Mouse (Mus musculus): ENCODE measurements around the gene Pcdh18.

Gene Pcdh18

DNA sequence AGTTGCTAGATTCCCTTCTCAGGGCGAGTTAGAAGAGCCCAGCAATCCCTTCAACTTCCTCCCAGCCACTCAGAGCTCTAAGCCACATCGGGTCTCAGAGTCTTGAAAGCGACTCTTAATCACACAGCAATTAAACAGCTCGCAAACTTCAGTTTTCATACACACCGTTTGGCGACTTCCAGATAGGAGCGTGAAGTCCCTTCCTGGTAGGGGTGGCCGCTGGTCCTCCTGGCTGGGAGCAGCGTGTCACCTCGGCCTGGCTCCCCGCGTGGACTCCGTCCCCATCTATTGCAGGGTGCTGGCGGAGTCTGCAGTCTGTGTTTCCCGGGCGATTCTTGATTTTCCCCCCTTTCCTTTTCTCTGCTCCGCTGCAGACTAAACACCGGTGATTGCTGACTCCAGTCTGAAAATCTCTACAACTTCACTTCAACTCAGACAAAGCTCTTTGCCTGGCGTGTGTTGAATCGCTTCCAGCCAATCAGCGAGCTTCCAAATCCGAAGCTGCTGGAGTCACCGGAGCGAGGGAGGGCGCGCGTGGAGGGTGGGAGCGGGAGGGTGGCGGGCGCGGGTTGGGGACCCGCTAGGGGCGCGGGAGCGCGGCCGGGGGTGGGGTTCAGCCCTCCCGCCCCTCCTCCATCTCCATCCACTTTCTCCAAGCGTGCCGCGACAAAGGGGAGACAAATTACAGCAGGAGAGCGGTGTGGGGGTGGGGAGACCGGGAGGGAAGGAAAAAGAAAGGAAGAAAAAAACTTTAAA is at the start of gene Pcdh18:
Gene Pcdh18, minus strand, starts transcription at position 456 of the 756 bp plus-strand sequence.
- DNase-seq (ENCODE audit: extremely low read depth, low read depth) = no peak

DNA sequence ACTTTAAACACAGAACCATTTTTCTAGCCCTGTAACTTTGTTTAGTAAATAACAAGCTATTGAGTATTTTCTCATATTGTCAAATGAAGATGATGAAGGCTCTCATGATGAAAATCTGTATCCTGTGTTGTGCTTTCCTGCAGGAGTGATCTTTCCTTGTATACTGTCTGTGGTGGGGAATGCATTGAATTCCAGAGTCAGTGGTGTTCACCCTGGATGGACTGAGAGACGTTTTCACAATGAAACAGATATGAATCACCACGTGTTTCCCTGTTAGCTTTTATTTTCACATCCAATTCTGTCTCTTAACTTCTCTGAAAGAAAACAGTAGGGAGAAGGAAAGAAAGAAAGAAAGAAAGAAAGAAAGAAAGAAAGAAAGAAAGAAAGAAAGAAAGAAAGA is 49.7 kb upstream of the Pcdh18 start:
- DNase-seq (ENCODE audit: extremely low read depth, low read depth) = no peak

GRCm38 (mm10) chr3:49805511-49805910 is 48.4 kb upstream of the Pcdh18 start:
- DNase-seq (ENCODE audit: extremely low read depth, low read depth) = no peak

- DNase-seq (ENCODE audit: extremely low read depth, low read depth) = no peak
These were observed 31.2 kb upstream of the Pcdh18 start for GRCm38 (mm10) chr3:49788296-49788695.

- no peak for DNase-seq (ENCODE audit: extremely low read depth, low read depth)
These were observed 30.6 kb upstream of the Pcdh18 start for GRCm38 (mm10) chr3:49787719-49788118.

DNA sequence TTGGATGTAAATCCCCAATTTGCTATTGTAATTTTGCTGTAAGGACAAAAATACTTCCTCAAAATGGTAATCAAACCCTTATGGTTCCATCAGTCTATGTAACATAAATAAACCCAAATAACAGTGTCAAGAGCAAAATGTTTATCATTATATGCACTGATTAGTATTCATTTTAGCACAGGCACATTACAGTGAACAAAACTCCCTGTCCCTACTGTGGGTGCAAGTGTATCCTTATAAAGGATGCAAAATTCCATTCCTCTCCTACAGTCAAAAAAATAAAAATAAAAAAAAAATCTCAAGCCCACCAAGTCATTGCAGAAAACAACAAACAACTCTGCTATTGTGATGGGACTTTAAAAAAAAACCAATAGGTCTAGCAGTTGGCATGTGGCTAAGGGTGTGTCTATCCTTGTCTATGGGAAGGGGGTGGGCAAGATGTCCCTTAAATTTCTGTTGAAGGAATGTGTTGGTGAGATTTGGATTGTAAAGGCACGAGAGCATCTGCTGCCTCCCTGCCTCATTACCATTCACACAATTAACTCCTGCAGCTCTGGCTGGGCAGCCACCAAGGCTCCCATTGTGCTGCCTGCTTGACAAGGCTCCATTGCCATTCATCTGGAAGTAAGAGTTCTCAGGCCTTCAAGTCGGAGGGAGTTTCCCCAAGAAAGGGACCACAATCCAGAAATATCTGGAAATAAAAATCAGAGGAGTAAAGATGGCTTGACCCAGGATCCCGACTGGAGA is 12.0 kb upstream of the Pcdh18 start:
- DNase-seq (ENCODE audit: extremely low read depth, low read depth) = no peak

DNA sequence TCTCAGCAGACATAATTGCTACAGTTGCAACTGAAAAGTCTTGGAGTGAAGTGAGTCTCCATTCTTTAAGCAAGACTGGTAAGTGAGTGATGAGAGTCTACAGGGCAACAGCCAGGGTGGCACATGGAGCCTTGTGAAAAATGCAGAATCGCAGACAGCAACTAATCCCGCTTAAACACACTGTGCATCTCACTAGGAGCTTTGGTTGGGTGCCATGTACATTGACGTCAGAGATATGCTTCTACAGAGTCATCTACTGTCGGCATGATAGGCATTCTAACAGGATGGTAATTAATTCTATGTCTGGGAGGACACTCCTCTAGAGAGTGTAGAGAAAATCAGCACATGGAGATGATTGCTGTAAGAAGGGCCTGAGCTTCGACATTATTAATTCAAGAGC is 5.6 kb upstream of the Pcdh18 start:
- DNase-seq (ENCODE audit: extremely low read depth, low read depth) = no peak

DNA sequence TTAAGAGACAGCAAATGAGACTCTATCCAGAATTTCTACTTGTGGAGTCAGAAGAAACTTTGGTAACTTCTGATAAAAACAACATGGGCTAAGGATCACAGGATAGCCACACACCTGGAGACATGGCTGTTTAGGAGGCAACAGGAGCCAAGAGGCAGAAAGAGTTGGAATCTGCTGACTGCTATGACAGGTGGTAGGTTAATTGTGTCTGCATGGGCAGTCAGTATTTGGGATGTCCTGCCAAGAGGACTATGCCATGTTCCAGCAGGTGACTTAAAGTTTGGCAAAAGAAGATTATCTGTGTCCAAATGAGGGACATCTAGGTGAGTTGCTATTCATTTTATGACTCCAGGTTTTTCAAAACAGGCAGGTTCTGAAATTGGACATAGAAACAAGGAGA is 4.8 kb upstream of the Pcdh18 start:
- DNase-seq (ENCODE audit: extremely low read depth, low read depth) = no peak

GRCm38 (mm10) chr3:49757626-49758019 is 498 bp upstream of the Pcdh18 start:
- no peak for DNase-seq (ENCODE audit: extremely low read depth, low read depth)

GRCm38 (mm10) chr3:49755986-49756845 is 909 bp downstream of the Pcdh18 start:
- no peak for DNase-seq (ENCODE audit: extremely low read depth, low read depth)

DNA sequence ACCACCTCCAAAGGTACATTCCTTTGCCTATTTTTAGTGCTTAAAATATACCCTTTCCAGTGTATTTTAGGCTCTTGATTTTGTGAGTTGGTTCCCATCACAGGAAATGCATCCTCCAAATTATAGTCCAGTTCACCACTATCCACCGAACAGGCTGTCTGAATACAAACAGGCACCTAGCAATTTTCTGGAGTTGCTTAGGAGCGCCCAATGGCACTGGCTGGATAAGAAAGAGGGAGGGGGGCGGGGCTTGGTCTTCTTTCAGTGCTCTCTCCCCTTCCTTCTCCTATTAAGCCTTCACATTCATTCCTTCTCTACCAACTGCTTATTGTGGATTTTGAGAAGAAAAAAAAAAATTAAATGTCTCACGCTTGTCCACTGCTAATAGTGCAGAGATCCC is 4.4 kb downstream of the Pcdh18 start:
- DNase-seq (ENCODE audit: extremely low read depth, low read depth) = no peak

DNA sequence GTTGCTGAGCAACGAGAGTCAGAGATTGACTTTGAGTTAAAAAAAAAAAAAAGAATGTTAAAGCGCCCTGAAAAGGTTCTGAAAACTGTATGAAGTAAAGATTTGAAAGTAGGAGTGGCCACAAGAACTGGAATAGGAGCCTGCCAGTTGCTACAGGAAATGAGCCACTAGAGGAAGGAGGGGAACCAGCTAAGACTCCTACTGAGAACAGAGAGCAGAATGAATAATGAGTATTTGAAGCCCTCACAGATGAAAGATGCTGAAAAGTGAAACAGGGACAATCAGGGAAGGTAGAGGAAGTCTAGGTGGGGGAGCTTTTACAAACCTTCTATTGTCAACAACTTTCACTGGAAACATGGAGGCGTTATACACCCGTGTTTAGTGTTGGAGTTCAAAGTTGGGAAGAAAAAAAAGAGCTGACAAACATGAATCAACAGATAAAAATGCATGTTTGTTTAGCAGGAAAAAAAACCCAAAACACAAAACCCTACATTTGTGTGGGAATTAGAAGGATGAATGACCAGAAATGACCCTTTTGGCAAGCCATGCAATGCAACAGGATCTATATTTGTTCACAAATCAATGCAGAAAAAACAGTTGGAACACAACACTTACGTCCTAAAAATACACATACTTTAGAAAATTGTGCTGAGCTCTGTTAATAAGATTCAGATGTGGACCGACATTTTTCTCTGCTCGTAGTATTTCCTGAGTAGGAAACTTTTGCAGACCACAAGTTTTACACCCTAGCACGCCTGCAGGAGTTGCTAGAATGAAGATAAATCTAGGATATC is 7.4 kb downstream of the Pcdh18 start:
- DNase-seq (ENCODE audit: extremely low read depth, low read depth) = no peak

GRCm38 (mm10) chr3:49748054-49748453 is 9.1 kb downstream of the Pcdh18 start:
- no peak for DNase-seq (ENCODE audit: extremely low read depth, low read depth)

GRCm38 (mm10) chr3:49739061-49739460 is 18.1 kb downstream of the Pcdh18 start:
- no peak for DNase-seq (ENCODE audit: extremely low read depth, low read depth)

- no peak for DNase-seq (ENCODE audit: extremely low read depth, low read depth)
These were observed 18.6 kb downstream of the Pcdh18 start for GRCm38 (mm10) chr3:49738531-49738930.

DNA sequence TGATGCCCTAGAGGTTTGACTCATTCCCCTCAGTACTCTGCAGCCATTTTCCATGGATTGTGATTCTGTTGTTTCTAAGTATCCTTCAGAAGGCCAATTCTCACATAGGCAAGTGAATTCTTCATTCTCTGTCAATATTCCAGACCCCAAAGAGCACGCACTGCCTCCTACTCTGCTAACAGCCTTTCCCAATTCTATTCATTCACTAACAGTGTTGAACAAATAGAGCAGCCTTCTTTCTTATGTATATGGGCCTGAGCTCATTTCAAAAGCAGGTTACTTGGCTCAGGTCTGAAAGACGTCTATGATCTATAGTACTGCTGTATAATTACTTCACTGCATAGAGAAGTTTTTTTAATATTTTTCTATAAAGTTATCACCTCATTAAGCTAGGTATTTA is 50.6 kb downstream of the Pcdh18 start:
- no peak for DNase-seq (ENCODE audit: extremely low read depth, low read depth)

GRCm38 (mm10) chr3:49699951-49700350 is 57.2 kb downstream of the Pcdh18 start:
- DNase-seq (ENCODE audit: extremely low read depth, low read depth) = no peak
